Mouse (Mus musculus): ENCODE data around the gene Fsd2.

- TF ChIP-seq CTCF (conservative IDR thresholded peaks at IDR 0.05 in 1 of 2, IDR thresholded peaks at IDR 0.05 in 1 of 2; ENCODE audit: low read depth in 2 of 2, low read length in 2 of 2) = no peak
- no peak for TF ChIP-seq TCF12 (IDR thresholded peaks at IDR 0.05; ENCODE audit: low read depth, low read length)
- no peak for TF ChIP-seq POLR2A (IDR thresholded peaks at IDR 0.05; ENCODE audit: low read depth, low read length)
- peak; percentile 21; the same call in 1 of the 2 replicates for TF ChIP-seq BHLHE40 (IDR thresholded peaks at IDR 0.05; ENCODE audit: low read depth, low read length)
- no peak for TF ChIP-seq ZC3H11A (IDR thresholded peaks at IDR 0.05; ENCODE audit: low read depth, low read length)
Measured at GRCm38 (mm10) chr7:81528918-81529317, 37.8 kb downstream of the Fsd2 start.

All from CH12.LX (cell line).